Mouse (Mus musculus): Measurements from ENCODE around the gene Mff. TPM values are rescaled to one million over a fixed set of nuclear protein-coding genes. Genes with fewer than 3 reads are reported as not detected.

Mff gene
- total RNA-seq, 2 experiments from 2014 or later: 228 to 231 TPM

- no peak for DNase-seq (ENCODE audit: low spot score in 2 of 2)
- TF ChIP-seq CTCF (conservative IDR thresholded peaks at IDR 0.05): no peak
- Histone ChIP-seq H3K27ac (no peak overlapping the region), H3K4me3 (no peak overlapping the region)
Observed at GRCm38 (mm10) chr1:82779388-82779966, 54.8 kb downstream of the Mff start.

- TF ChIP-seq CTCF (conservative IDR thresholded peaks at IDR 0.05): no peak
- no peak for DNase-seq (ENCODE audit: low spot score in 2 of 2)
- H3K4me3 ChIP-seq: no peak overlapping the region
- no peak overlapping the region for H3K27ac ChIP-seq
Observed at GRCm38 (mm10) chr1:82783559-82783958, 58.9 kb downstream of the Mff start.

- no peak for DNase-seq (ENCODE audit: low spot score in 2 of 2)
- Histone ChIP-seq H3K4me3 (no peak overlapping the region), H3K27ac (no peak overlapping the region)
- TF ChIP-seq CTCF (conservative IDR thresholded peaks at IDR 0.05): no peak
Observed at GRCm38 (mm10) chr1:82785546-82785945, 60.9 kb downstream of the Mff start.

- DNase-seq (ENCODE audit: low spot score in 2 of 2): peak; percentile 63 to 75
- H3K27ac ChIP-seq: peak overlapping the region; percentile 56
- TF ChIP-seq CTCF (conservative IDR thresholded peaks at IDR 0.05): peak; percentile 89
- H3K4me3 ChIP-seq: no peak overlapping the region
Observed at GRCm38 (mm10) chr1:82787414-82787813, 62.7 kb downstream of the Mff start.

- H3K27ac ChIP-seq: peak overlapping the region; percentile 56
- H3K4me3 ChIP-seq: no peak overlapping the region
- DNase-seq (ENCODE audit: low spot score in 2 of 2): peak; percentile 58 to 79
- no peak for TF ChIP-seq CTCF (conservative IDR thresholded peaks at IDR 0.05)
Observed at GRCm38 (mm10) chr1:82788070-82788469, 63.4 kb downstream of the Mff start.

- no peak overlapping the region for H3K27ac ChIP-seq
- no peak for TF ChIP-seq CTCF (conservative IDR thresholded peaks at IDR 0.05)
- no peak overlapping the region for H3K4me3 ChIP-seq
- no peak for DNase-seq (ENCODE audit: low spot score in 2 of 2)
Observed at GRCm38 (mm10) chr1:82791105-82791504, 66.4 kb downstream of the Mff start.

- Histone ChIP-seq H3K27ac (no peak overlapping the region), H3K4me3 (no peak overlapping the region)
- no peak for TF ChIP-seq CTCF (conservative IDR thresholded peaks at IDR 0.05)
- no peak for DNase-seq (ENCODE audit: low spot score in 2 of 2)
Observed at GRCm38 (mm10) chr1:82792238-82792637, 67.5 kb downstream of the Mff start.

GRCm38 (mm10) chr1:82793110-82793509, 68.4 kb downstream of the Mff start:
- TF ChIP-seq CTCF (conservative IDR thresholded peaks at IDR 0.05): no peak
- no peak overlapping the region for H3K27ac ChIP-seq
- no peak overlapping the region for H3K4me3 ChIP-seq
- no peak for DNase-seq (ENCODE audit: low spot score in 2 of 2)

- no peak for TF ChIP-seq CTCF (conservative IDR thresholded peaks at IDR 0.05)
- no peak overlapping the region for H3K4me3 ChIP-seq
- peak; percentile 48 to 55 for DNase-seq (ENCODE audit: low spot score in 2 of 2)
- H3K27ac ChIP-seq: 0 out of 2 replicates have a peak overlapping the region, but pooled peaks have one; percentile 28
Observed at GRCm38 (mm10) chr1:82793986-82794385, 69.3 kb downstream of the Mff start.

GRCm38 (mm10) chr1:82795211-82795610, 70.5 kb downstream of the Mff start:
- Histone ChIP-seq H3K4me3 (no peak overlapping the region), H3K27ac (0 out of 2 replicates have a peak overlapping the region, but pooled peaks have one; percentile 1)
- no peak for TF ChIP-seq CTCF (conservative IDR thresholded peaks at IDR 0.05)
- no peak for DNase-seq (ENCODE audit: low spot score in 2 of 2)

- H3K4me3 ChIP-seq: no peak overlapping the region
- H3K27ac ChIP-seq: peak overlapping the region; percentile 1; the same call in 1 of the 2 replicates
- TF ChIP-seq CTCF (conservative IDR thresholded peaks at IDR 0.05): no peak
- no peak for DNase-seq (ENCODE audit: low spot score in 2 of 2)
Observed at GRCm38 (mm10) chr1:82795702-82796443, 71.2 kb downstream of the Mff start.

- TF ChIP-seq CTCF (conservative IDR thresholded peaks at IDR 0.05): no peak
- Histone ChIP-seq H3K4me3 (no peak overlapping the region), H3K27ac (no peak overlapping the region)
- no peak for DNase-seq (ENCODE audit: low spot score in 2 of 2)
Observed at GRCm38 (mm10) chr1:82797088-82797487, 72.4 kb downstream of the Mff start.

GRCm38 (mm10) chr1:82798304-82798703, 73.6 kb downstream of the Mff start:
- DNase-seq (ENCODE audit: low spot score in 2 of 2): no peak
- Histone ChIP-seq H3K27ac (no peak overlapping the region), H3K4me3 (no peak overlapping the region)
- TF ChIP-seq CTCF (conservative IDR thresholded peaks at IDR 0.05): no peak

GRCm38 (mm10) chr1:82798922-82799321, 74.2 kb downstream of the Mff start:
- Histone ChIP-seq H3K27ac (no peak overlapping the region), H3K4me3 (no peak overlapping the region)
- no peak for TF ChIP-seq CTCF (conservative IDR thresholded peaks at IDR 0.05)
- peak; percentile 26 to 37 for DNase-seq (ENCODE audit: low spot score in 2 of 2)
